Mouse (Mus musculus): Measurements from ENCODE around the gene P2ry4.

DNA sequence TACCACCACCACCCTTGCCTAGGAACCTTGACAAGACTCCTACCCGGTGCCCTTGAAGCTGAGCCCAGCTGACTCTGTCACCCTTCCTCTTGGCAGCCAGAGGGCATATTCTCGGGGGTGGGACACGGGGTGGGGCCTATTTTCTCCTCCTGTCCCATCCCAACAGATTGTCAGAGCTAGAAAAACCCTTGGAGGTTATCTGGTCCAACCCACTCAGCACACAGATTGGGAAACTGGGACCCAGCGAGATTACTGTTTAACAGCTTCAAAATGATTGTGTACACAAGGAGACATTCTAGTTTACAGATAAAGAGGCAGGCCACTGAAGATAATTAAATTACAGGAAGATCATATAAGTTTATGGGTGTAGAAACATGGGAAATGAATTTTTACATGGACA lies at the start of gene P2ry4:
- TF ChIP-seq CTCF (IDR thresholded peaks at IDR 0.05; ENCODE audit: control insufficient read depth, insufficient read depth, insufficient read length), result no peak
- TF ChIP-seq USF1 (IDR thresholded peaks at IDR 0.05; ENCODE audit: low read depth), result no peak
- no peak for TF ChIP-seq MAX (IDR thresholded peaks at IDR 0.05)
- TF ChIP-seq CEBPB (IDR thresholded peaks at IDR 0.05; ENCODE audit: low read depth), result no peak
- TF ChIP-seq MYOG (IDR thresholded peaks at IDR 0.05; ENCODE audit: control insufficient read depth, extremely low read depth, insufficient read length), result no peak

Measured in C2C12 (cell line).